Mouse (Mus musculus): ENCODE results near the gene Tox3. TPM values are rescaled to one million over a fixed set of nuclear protein-coding genes. Genes with fewer than 3 reads are reported as not detected.

Tox3 gene
- polyA plus RNA-seq, 1 experiment, result 0.60 TPM

DNA sequence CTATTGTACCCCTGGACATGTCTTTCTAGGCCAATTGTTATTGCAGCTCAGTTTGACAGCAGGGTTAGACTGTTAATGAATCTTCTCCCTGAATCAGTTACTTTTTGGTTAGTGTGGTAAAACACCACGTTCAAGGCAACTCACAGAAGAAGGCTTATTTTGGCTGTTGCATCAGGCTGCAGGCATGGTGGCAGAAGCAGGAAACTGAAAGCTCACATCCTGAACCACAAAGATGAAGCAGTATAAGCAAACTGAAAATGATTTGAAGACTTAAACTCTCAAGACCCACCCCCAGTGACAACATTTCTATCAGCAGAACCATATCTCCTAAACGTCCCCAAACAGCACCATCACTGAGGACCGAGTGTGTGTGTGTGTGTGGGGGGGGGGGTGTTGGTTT lies 8.6 kb upstream of the Tox3 start:
- WGBS, result 0% methylated on average over 3 of the region's 3 CpGs
- no peak overlapping the region for H3K27ac ChIP-seq (ENCODE audit: control insufficient read depth, insufficient read depth, low read depth, low read length, poor library complexity)
- no peak overlapping the region for H3K4me3 ChIP-seq (replicated peaks; ENCODE audit: control insufficient read depth, low read depth, low read length)
- TF ChIP-seq POLR2A (IDR thresholded peaks at IDR 0.05; ENCODE audit: borderline replicate concordance, control insufficient read depth, low read depth, low read length) (no peak), CTCF (IDR thresholded peaks at IDR 0.05; ENCODE audit: control insufficient read depth, insufficient read depth, low read length) (no peak)
- H3K4me1 ChIP-seq (ENCODE audit: control insufficient read depth, insufficient read depth, low read length), result no peaks in the 10 kb centered on the region

DNA sequence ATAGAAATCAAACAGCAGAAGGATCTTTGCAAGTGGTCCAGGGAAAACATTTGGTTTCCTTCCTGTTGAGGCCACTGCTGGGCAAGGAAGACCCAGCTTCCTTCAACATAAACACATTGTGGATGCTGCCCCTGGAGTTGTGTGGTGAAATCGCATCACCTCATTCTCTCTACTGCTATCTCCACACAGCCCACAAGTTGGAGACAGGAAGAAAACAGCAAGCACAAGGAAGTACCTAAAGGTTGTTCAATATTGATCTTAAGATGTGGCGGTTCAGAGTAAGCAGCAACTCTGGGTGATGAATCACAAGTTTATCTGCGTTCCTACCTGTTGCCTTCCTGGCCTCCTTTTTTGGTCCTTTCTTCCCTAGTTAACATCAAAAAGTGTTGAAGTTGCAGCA lies 6.6 kb upstream of the Tox3 start:
- Histone ChIP-seq H3K27ac (ENCODE audit: control insufficient read depth, insufficient read depth, low read depth, low read length, poor library complexity) (no peak overlapping the region), H3K4me3 (replicated peaks; ENCODE audit: control insufficient read depth, low read depth, low read length) (no peak overlapping the region), H3K4me1 (ENCODE audit: control insufficient read depth, insufficient read depth, low read length) (no peaks in the 10 kb centered on the region)
- TF ChIP-seq CTCF (IDR thresholded peaks at IDR 0.05; ENCODE audit: control insufficient read depth, insufficient read depth, low read length) (no peak), POLR2A (IDR thresholded peaks at IDR 0.05; ENCODE audit: borderline replicate concordance, control insufficient read depth, low read depth, low read length) (no peak)
- WGBS, result 68% methylated on average over 3 of the region's 3 CpGs

DNA sequence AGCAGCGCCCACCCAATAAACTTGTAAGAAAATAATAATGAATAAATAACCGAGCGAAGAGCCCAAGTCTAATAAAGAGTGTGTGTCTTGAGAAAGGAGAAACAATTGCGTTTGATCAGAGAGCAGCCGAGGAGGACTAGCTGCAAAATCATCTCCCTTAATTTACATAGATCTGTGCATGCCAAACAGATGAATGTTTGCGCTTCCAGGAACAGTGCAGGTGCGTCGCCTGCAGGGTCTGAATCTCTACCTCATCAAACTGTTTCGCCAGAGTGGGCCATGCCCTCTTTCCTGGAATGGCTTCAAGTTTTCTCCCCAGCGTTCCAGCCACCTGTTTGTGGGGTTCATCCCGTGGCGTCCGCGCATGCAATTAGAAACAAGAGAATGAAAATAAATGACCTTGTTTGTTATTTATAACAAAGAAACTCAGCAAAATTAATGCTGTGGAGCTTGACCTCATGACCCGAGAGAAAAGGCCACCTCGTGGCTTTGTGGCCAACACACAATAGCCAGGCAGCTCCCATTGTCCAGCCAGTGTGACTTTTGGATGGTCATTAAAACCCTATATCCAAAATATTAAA lies 5.9 kb upstream of the Tox3 start:
- TF ChIP-seq CTCF (IDR thresholded peaks at IDR 0.05; ENCODE audit: control insufficient read depth, insufficient read depth, low read length) (no peak), POLR2A (IDR thresholded peaks at IDR 0.05; ENCODE audit: borderline replicate concordance, control insufficient read depth, low read depth, low read length) (no peak)

DNA sequence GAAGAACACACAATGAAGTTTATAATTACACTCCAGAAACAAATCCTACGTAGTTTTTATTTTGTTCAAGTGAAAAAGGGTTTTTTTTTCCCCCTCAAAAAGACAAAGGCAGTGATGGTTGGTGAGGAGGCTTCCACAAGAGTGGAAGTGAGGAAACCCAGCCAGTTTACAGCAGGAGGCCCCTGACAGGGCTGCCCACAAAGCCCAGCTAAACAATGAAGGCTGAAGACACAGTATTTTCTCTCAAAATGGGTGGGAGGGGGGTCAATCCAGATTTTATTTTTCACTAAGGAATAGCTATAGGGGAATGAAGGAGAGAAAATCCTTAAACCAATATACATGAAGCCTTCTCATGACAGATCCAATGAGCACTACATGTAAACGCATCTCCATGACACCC lies 5.4 kb upstream of the Tox3 start:
- TF ChIP-seq POLR2A (IDR thresholded peaks at IDR 0.05; ENCODE audit: borderline replicate concordance, control insufficient read depth, low read depth, low read length) (no peak), CTCF (IDR thresholded peaks at IDR 0.05; ENCODE audit: control insufficient read depth, insufficient read depth, low read length) (no peak)
- H3K4me1 ChIP-seq (ENCODE audit: control insufficient read depth, insufficient read depth, low read length), result no peaks in the 10 kb centered on the region
- no peak overlapping the region for H3K4me3 ChIP-seq (replicated peaks; ENCODE audit: control insufficient read depth, low read depth, low read length)
- no peak overlapping the region for H3K27ac ChIP-seq (ENCODE audit: control insufficient read depth, insufficient read depth, low read depth, low read length, poor library complexity)
- WGBS, result 60% methylated on average over 2 of the region's 2 CpGs

More for the DNA sequence above, 5.9 kb upstream of the Tox3 start:
- H3K4me3 ChIP-seq (replicated peaks; ENCODE audit: control insufficient read depth, low read depth, low read length), result no peak overlapping the region
- WGBS, result 79% methylated on average over 16 of the region's 16 CpGs
- H3K4me1 ChIP-seq (ENCODE audit: control insufficient read depth, insufficient read depth, low read length), result no peaks in the 10 kb centered on the region
- no peak overlapping the region for H3K27ac ChIP-seq (ENCODE audit: control insufficient read depth, insufficient read depth, low read depth, low read length, poor library complexity)

GRCm38 (mm10) chr8:90352991-90353390 lies 4.8 kb upstream of the Tox3 start:
- Histone ChIP-seq H3K27ac (ENCODE audit: control insufficient read depth, insufficient read depth, low read depth, low read length, poor library complexity) (no peak overlapping the region), H3K4me3 (replicated peaks; ENCODE audit: control insufficient read depth, low read depth, low read length) (no peak overlapping the region), H3K4me1 (ENCODE audit: control insufficient read depth, insufficient read depth, low read length) (no peaks in the 10 kb centered on the region)
- 28% methylated on average over 2 of the region's 2 CpGs for WGBS
- TF ChIP-seq POLR2A (IDR thresholded peaks at IDR 0.05; ENCODE audit: borderline replicate concordance, control insufficient read depth, low read depth, low read length) (no peak), CTCF (IDR thresholded peaks at IDR 0.05; ENCODE audit: control insufficient read depth, insufficient read depth, low read length) (no peak)

- TF ChIP-seq POLR2A (IDR thresholded peaks at IDR 0.05; ENCODE audit: borderline replicate concordance, control insufficient read depth, low read depth, low read length) (no peak), CTCF (IDR thresholded peaks at IDR 0.05; ENCODE audit: control insufficient read depth, insufficient read depth, low read length) (no peak)
- Histone ChIP-seq H3K27ac (ENCODE audit: control insufficient read depth, insufficient read depth, low read depth, low read length, poor library complexity) (no peak overlapping the region), H3K4me1 (ENCODE audit: control insufficient read depth, insufficient read depth, low read length) (no peaks in the 10 kb centered on the region; the same call in 1 of the 2 replicates), H3K4me3 (replicated peaks; ENCODE audit: control insufficient read depth, low read depth, low read length) (no peak overlapping the region)
- WGBS, result 48% methylated on average over 13 of the region's 13 CpGs
These were observed 1.8 kb upstream of the Tox3 start for GRCm38 (mm10) chr8:90349709-90350562.

- no peak overlapping the region for H3K27ac ChIP-seq (ENCODE audit: control insufficient read depth, insufficient read depth, low read depth, low read length, poor library complexity)
- 66% methylated on average over 11 of the region's 11 CpGs for WGBS
- no peaks in the 10 kb centered on the region; the same call in 1 of the 2 replicates for H3K4me1 ChIP-seq (ENCODE audit: control insufficient read depth, insufficient read depth, low read length)
- no peak for TF ChIP-seq POLR2A (IDR thresholded peaks at IDR 0.05; ENCODE audit: borderline replicate concordance, control insufficient read depth, low read depth, low read length)
- TF ChIP-seq CTCF (IDR thresholded peaks at IDR 0.05; ENCODE audit: control insufficient read depth, insufficient read depth, low read length), result no peak
- H3K4me3 ChIP-seq (replicated peaks; ENCODE audit: control insufficient read depth, low read depth, low read length), result no peak overlapping the region
These were observed 962 bp upstream of the Tox3 start for GRCm38 (mm10) chr8:90348926-90349683.

Measured in bone marrow, adult 2 months (tissue).